Mouse (Mus musculus): ENCODE measurements around the gene Rbfox3. TPM values are rescaled to one million over a fixed set of nuclear protein-coding genes. Genes with fewer than 3 reads are reported as not detected.

Rbfox3 gene
- polyA plus RNA-seq, 1 experiment from 2014 or later: 0.09 TPM

- Histone ChIP-seq H3K4me3 (ENCODE audit: control insufficient read depth in 1 of 2, insufficient read depth in 1 of 2, low read depth in 1 of 2, low read length in 2 of 2) (no peak overlapping the region), H3K27me3 (ENCODE audit: control insufficient read depth, insufficient read depth, low read length) (peaks cover 7% of the 10 kb centered on the region), H3K4me2 (ENCODE audit: low read length) (no peak overlapping the region), H3K36me3 (ENCODE audit: control insufficient read depth, insufficient read depth, low read length) (no peaks in the 10 kb centered on the region), H3K9me3 (ENCODE audit: control insufficient read depth, low read length) (no peaks in the 10 kb centered on the region), H3K9ac (ENCODE audit: low read length) (no peak overlapping the region), H3K4me1 (ENCODE audit: control insufficient read depth in 2 of 2, insufficient read depth in 2 of 2, low read length in 2 of 2) (peaks cover 7 to 8% of the 10 kb centered on the region in 2 experiments; a peak in 2 of 4 replicates), H3K27ac (replicated peaks in 1 of 2; ENCODE audit: control insufficient read depth in 1 of 2, insufficient read depth in 1 of 2, low read depth in 2 of 2, low read length in 2 of 2) (no peak overlapping the region)
- ATAC-seq (ENCODE audit: insufficient number of reproducible peaks, insufficient read depth, low FRiP score, low read depth): no peak
- WGBS: 79% methylated on average over 5 of the region's 5 CpGs
Measured at GRCm38 (mm10) chr11:118731655-118732054, 179.7 kb downstream of the Rbfox3 start.

- 21% methylated on average over 8 of the region's 8 CpGs for WGBS
- ATAC-seq (ENCODE audit: insufficient number of reproducible peaks, insufficient read depth, low FRiP score, low read depth): peak; percentile 41; the same call in 1 of the 2 replicates
Measured at GRCm38 (mm10) chr11:118729373-118729772, 182.0 kb downstream of the Rbfox3 start.

GRCm38 (mm10) chr11:118728797-118729196 lies 182.6 kb downstream of the Rbfox3 start:
- Histone ChIP-seq H3K27ac (replicated peaks in 1 of 2; ENCODE audit: control insufficient read depth in 1 of 2, insufficient read depth in 1 of 2, low read depth in 2 of 2, low read length in 2 of 2) (no peak overlapping the region), H3K9ac (ENCODE audit: low read length) (no peak overlapping the region), H3K4me1 (ENCODE audit: control insufficient read depth in 2 of 2, insufficient read depth in 2 of 2, low read length in 2 of 2) (peaks cover 7 to 8% of the 10 kb centered on the region in 2 experiments; a peak in 2 of 4 replicates), H3K9me3 (ENCODE audit: control insufficient read depth, low read length) (no peaks in the 10 kb centered on the region), H3K27me3 (ENCODE audit: control insufficient read depth, insufficient read depth, low read length) (0 out of 2 replicates have a peak, but pooled peaks cover 4% of the 10 kb centered on the region), H3K4me3 (ENCODE audit: control insufficient read depth in 1 of 2, insufficient read depth in 1 of 2, low read depth in 1 of 2, low read length in 2 of 2) (no peak overlapping the region), H3K4me2 (ENCODE audit: low read length) (no peak overlapping the region), H3K36me3 (ENCODE audit: control insufficient read depth, insufficient read depth, low read length) (no peaks in the 10 kb centered on the region)
- ATAC-seq (ENCODE audit: insufficient number of reproducible peaks, insufficient read depth, low FRiP score, low read depth): no peak
- WGBS: 57% methylated on average over 12 of the region's 12 CpGs

More at GRCm38 (mm10) chr11:118729373-118729772, 182.0 kb downstream of the Rbfox3 start:
- Histone ChIP-seq H3K9me3 (ENCODE audit: control insufficient read depth, low read length) (no peaks in the 10 kb centered on the region), H3K27ac (replicated peaks in 1 of 2; ENCODE audit: control insufficient read depth in 1 of 2, insufficient read depth in 1 of 2, low read depth in 2 of 2, low read length in 2 of 2) (no peak overlapping the region), H3K4me1 (ENCODE audit: control insufficient read depth in 2 of 2, insufficient read depth in 2 of 2, low read length in 2 of 2) (peaks cover 7 to 8% of the 10 kb centered on the region in 2 experiments; a peak in 2 of 4 replicates), H3K36me3 (ENCODE audit: control insufficient read depth, insufficient read depth, low read length) (no peaks in the 10 kb centered on the region), H3K9ac (ENCODE audit: low read length) (no peak overlapping the region), H3K27me3 (ENCODE audit: control insufficient read depth, insufficient read depth, low read length) (0 out of 2 replicates have a peak, but pooled peaks cover 4% of the 10 kb centered on the region), H3K4me3 (ENCODE audit: control insufficient read depth in 1 of 2, insufficient read depth in 1 of 2, low read depth in 1 of 2, low read length in 2 of 2) (no peak overlapping the region), H3K4me2 (ENCODE audit: low read length) (no peak overlapping the region)

DNA sequence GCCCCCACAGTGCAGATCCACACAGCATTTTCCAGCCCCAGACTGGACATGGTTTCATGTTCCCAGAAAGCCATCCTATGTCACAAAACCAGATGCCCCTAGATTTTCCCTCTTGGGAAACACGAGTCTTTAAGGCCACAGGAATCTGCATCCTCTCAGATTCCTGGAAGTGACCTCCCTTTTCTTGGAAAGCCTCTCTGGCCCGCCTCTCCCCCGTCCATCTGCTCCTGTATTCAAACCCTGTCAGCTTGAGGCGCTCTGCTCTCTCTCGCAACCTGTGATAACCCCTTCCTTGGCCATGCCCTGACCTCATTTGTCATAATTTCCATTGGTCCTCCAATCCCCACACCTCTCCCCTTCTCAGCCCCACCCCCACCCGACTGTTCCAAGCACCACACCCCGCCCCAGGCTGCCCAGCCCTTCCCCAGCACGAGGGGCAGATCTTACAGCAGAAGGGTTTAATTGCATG lies 183.3 kb downstream of the Rbfox3 start:
- H3K9me3 ChIP-seq (ENCODE audit: control insufficient read depth, low read length): no peaks in the 10 kb centered on the region
- H3K4me2 ChIP-seq (ENCODE audit: low read length): no peak overlapping the region
- H3K27me3 ChIP-seq (ENCODE audit: control insufficient read depth, insufficient read depth, low read length): 0 out of 2 replicates have a peak, but pooled peaks cover 4% of the 10 kb centered on the region
- 20% methylated on average over 8 of the region's 8 CpGs for WGBS
- H3K27ac ChIP-seq (replicated peaks in 1 of 2; ENCODE audit: control insufficient read depth in 1 of 2, insufficient read depth in 1 of 2, low read depth in 2 of 2, low read length in 2 of 2): no peak overlapping the region
- H3K36me3 ChIP-seq (ENCODE audit: control insufficient read depth, insufficient read depth, low read length): no peaks in the 10 kb centered on the region
- no peak overlapping the region for H3K9ac ChIP-seq (ENCODE audit: low read length)
- H3K4me1 ChIP-seq (ENCODE audit: control insufficient read depth in 2 of 2, insufficient read depth in 2 of 2, low read length in 2 of 2): peaks cover 7 to 8% of the 10 kb centered on the region in 2 experiments; a peak in 2 of 4 replicates
- no peak overlapping the region for H3K4me3 ChIP-seq (ENCODE audit: control insufficient read depth in 1 of 2, insufficient read depth in 1 of 2, low read depth in 1 of 2, low read length in 2 of 2)
- no peak for ATAC-seq (ENCODE audit: insufficient number of reproducible peaks, insufficient read depth, low FRiP score, low read depth)

- no peaks in the 10 kb centered on the region for H3K9me3 ChIP-seq (ENCODE audit: control insufficient read depth, low read length)
- no peak overlapping the region for H3K9ac ChIP-seq (ENCODE audit: low read length)
- 0 out of 2 replicates have a peak, but pooled peaks cover 4% of the 10 kb centered on the region for H3K27me3 ChIP-seq (ENCODE audit: control insufficient read depth, insufficient read depth, low read length)
- H3K36me3 ChIP-seq (ENCODE audit: control insufficient read depth, insufficient read depth, low read length): no peaks in the 10 kb centered on the region
- peaks cover 6 to 7% of the 10 kb centered on the region in 2 experiments; a peak in 2 of 4 replicates for H3K4me1 ChIP-seq (ENCODE audit: control insufficient read depth in 2 of 2, insufficient read depth in 2 of 2, low read length in 2 of 2)
- H3K4me2 ChIP-seq (ENCODE audit: low read length): no peak overlapping the region
- H3K27ac ChIP-seq (replicated peaks in 1 of 2; ENCODE audit: control insufficient read depth in 1 of 2, insufficient read depth in 1 of 2, low read depth in 2 of 2, low read length in 2 of 2): no peak overlapping the region
- ATAC-seq (ENCODE audit: insufficient number of reproducible peaks, insufficient read depth, low FRiP score, low read depth): no peak
- 79% methylated on average over 8 of the region's 8 CpGs for WGBS
- H3K4me3 ChIP-seq (ENCODE audit: control insufficient read depth in 1 of 2, insufficient read depth in 1 of 2, low read depth in 1 of 2, low read length in 2 of 2): no peak overlapping the region
Measured at GRCm38 (mm10) chr11:118726430-118726829, 185.0 kb downstream of the Rbfox3 start.

DNA sequence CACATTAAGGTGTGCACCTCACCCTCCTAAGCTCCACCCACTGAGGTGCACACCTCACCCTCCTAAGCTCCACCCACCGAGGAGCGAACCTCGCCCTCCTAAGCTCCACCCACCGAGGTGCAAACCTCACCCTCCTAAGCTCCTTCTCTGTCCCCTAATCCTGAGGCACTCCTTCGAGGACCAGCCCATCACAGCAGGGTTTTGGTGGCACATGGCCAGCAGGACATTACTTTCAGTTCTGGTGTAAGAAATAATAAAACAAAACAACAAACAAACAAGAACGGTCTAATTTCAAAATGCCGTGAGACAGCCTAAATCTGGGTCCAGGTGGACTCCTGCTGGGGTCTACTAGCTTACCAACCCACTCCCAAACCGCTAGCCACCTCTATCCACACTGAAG lies 187.0 kb downstream of the Rbfox3 start:
- H3K4me2 ChIP-seq (ENCODE audit: low read length): no peak overlapping the region

DNA sequence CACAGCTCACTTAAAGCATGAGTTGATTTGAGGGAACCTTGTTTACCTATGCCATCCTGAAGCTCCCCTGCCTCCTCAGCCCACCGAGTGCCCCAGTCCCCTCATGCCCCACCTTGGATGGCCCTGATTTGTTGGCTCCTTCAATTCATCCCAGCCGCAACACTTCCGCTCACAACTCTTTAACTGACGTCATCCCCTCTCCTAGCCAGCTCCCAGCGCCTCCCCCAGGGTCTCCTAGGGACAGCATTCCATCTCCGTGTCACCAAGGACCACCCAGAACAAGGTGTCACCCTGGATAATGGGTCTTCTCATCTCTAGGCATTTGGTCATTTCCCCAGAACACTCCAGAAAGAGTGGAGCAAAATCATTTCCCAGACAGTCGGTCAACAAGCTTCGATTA lies 188.2 kb downstream of the Rbfox3 start:
- WGBS: 60% methylated on average over 8 of the region's 8 CpGs
- peaks cover 0 to 4% of the 10 kb centered on the region in 2 experiments; a peak in 2 of 4 replicates for H3K4me1 ChIP-seq (ENCODE audit: control insufficient read depth in 2 of 2, insufficient read depth in 2 of 2, low read length in 2 of 2)
- ATAC-seq (ENCODE audit: insufficient number of reproducible peaks, insufficient read depth, low FRiP score, low read depth): no peak

More for the DNA sequence above, 187.0 kb downstream of the Rbfox3 start:
- no peaks in the 10 kb centered on the region for H3K9me3 ChIP-seq (ENCODE audit: control insufficient read depth, low read length)
- H3K4me1 ChIP-seq (ENCODE audit: control insufficient read depth in 2 of 2, insufficient read depth in 2 of 2, low read length in 2 of 2): peaks cover 4 to 6% of the 10 kb centered on the region in 2 experiments; a peak in 2 of 4 replicates
- WGBS: 74% methylated on average over 8 of the region's 8 CpGs
- H3K4me3 ChIP-seq (ENCODE audit: control insufficient read depth in 1 of 2, insufficient read depth in 1 of 2, low read depth in 1 of 2, low read length in 2 of 2): no peak overlapping the region
- H3K36me3 ChIP-seq (ENCODE audit: control insufficient read depth, insufficient read depth, low read length): no peaks in the 10 kb centered on the region
- H3K9ac ChIP-seq (ENCODE audit: low read length): no peak overlapping the region
- no peak overlapping the region for H3K27ac ChIP-seq (replicated peaks in 1 of 2; ENCODE audit: control insufficient read depth in 1 of 2, insufficient read depth in 1 of 2, low read depth in 2 of 2, low read length in 2 of 2)
- H3K27me3 ChIP-seq (ENCODE audit: control insufficient read depth, insufficient read depth, low read length): 0 out of 2 replicates have a peak, but pooled peaks cover 4% of the 10 kb centered on the region
- no peak for ATAC-seq (ENCODE audit: insufficient number of reproducible peaks, insufficient read depth, low FRiP score, low read depth)

GRCm38 (mm10) chr11:118721898-118722297 lies 189.5 kb downstream of the Rbfox3 start:
- ATAC-seq (ENCODE audit: insufficient number of reproducible peaks, insufficient read depth, low FRiP score, low read depth): no peak

More for the DNA sequence above, 188.2 kb downstream of the Rbfox3 start:
- H3K36me3 ChIP-seq (ENCODE audit: control insufficient read depth, insufficient read depth, low read length): no peaks in the 10 kb centered on the region
- H3K4me3 ChIP-seq (ENCODE audit: control insufficient read depth in 1 of 2, insufficient read depth in 1 of 2, low read depth in 1 of 2, low read length in 2 of 2): no peak overlapping the region
- H3K27me3 ChIP-seq (ENCODE audit: control insufficient read depth, insufficient read depth, low read length): 0 out of 2 replicates have a peak, but pooled peaks cover 4% of the 10 kb centered on the region
- no peak overlapping the region for H3K27ac ChIP-seq (replicated peaks in 1 of 2; ENCODE audit: control insufficient read depth in 1 of 2, insufficient read depth in 1 of 2, low read depth in 2 of 2, low read length in 2 of 2)
- H3K4me2 ChIP-seq (ENCODE audit: low read length): no peak overlapping the region
- no peaks in the 10 kb centered on the region for H3K9me3 ChIP-seq (ENCODE audit: control insufficient read depth, low read length)
- no peak overlapping the region for H3K9ac ChIP-seq (ENCODE audit: low read length)

More at GRCm38 (mm10) chr11:118721898-118722297, 189.5 kb downstream of the Rbfox3 start:
- H3K36me3 ChIP-seq (ENCODE audit: control insufficient read depth, insufficient read depth, low read length): no peaks in the 10 kb centered on the region
- no peak overlapping the region for H3K4me3 ChIP-seq (ENCODE audit: control insufficient read depth in 1 of 2, insufficient read depth in 1 of 2, low read depth in 1 of 2, low read length in 2 of 2)
- H3K27me3 ChIP-seq (ENCODE audit: control insufficient read depth, insufficient read depth, low read length): 0 out of 2 replicates have a peak, but pooled peaks cover 4% of the 10 kb centered on the region
- no peaks in the 10 kb centered on the region for H3K4me1 ChIP-seq (ENCODE audit: control insufficient read depth in 2 of 2, insufficient read depth in 2 of 2, low read length in 2 of 2)
- 26% methylated on average over 6 of the region's 6 CpGs for WGBS
- H3K27ac ChIP-seq (replicated peaks in 1 of 2; ENCODE audit: control insufficient read depth in 1 of 2, insufficient read depth in 1 of 2, low read depth in 2 of 2, low read length in 2 of 2): no peak overlapping the region
- no peak overlapping the region for H3K4me2 ChIP-seq (ENCODE audit: low read length)
- no peak overlapping the region for H3K9ac ChIP-seq (ENCODE audit: low read length)
- no peaks in the 10 kb centered on the region for H3K9me3 ChIP-seq (ENCODE audit: control insufficient read depth, low read length)

Data from heart, embryonic 14.5 days (tissue).